Mouse (Mus musculus) brain, embryonic 14.5 days (tissue): ENCODE measurements at regions not wholly inside any gene's neighbourhood (a gene's known extent, or its start where the extent isn't known, plus 50 kb on each side); places are given as distances from the start of the nearest gene placed in this dataset.

Experiments
- DNase-seq: peaks from one replicate; pipeline ENCODE4 v3.0.0-alpha.2; 2011; ENCODE audit warnings: low read depth
- CTCF ChIP-seq: fragments of 200-500 bp; IDR thresholded peaks from 2 replicates; pipeline ENCODE4 v1.5.1; 2012; ENCODE audit warnings: inconsistent platforms, mild to moderate bottlenecking, moderate library complexity, borderline replicate concordance; ENCODE audit not compliant: insufficient read depth, insufficient read length; ENCODE audit errors: extremely low read depth
- POLR2A ChIP-seq: fragments of 200-500 bp; IDR thresholded peaks from 2 replicates; pipeline ENCODE4 v1.6.1; 2012; ENCODE audit warnings: mild to moderate bottlenecking, inconsistent platforms, borderline replicate concordance; ENCODE audit not compliant: poor library complexity, insufficient read depth, insufficient read length, severe bottlenecking; ENCODE audit errors: extremely low read depth

- no peak for TF ChIP-seq POLR2A
- TF ChIP-seq CTCF, result no peak
- no peak for DNase-seq
These were observed 391.6 kb downstream of the Mllt3 start for GRCm38 (mm10) chr4:87641551-87641950.

- peak; percentile 60 for DNase-seq
These were observed 394.9 kb downstream of the Mllt3 start for GRCm38 (mm10) chr4:87638380-87638646.

GRCm38 (mm10) chr4:87637629-87638379 is 395.4 kb downstream of the Mllt3 start:
- TF ChIP-seq POLR2A (no peak), CTCF (no peak)
- peak; percentile 67 for DNase-seq

More at GRCm38 (mm10) chr4:87638380-87638646, 394.9 kb downstream of the Mllt3 start:
- TF ChIP-seq CTCF, result no peak
- TF ChIP-seq POLR2A, result no peak

- no peak for TF ChIP-seq POLR2A
- TF ChIP-seq CTCF, result no peak
- no peak for DNase-seq
These were observed 380.8 kb upstream of the Slc24a2 start for GRCm38 (mm10) chr4:87611116-87611515.

GRCm38 (mm10) chr4:87593644-87594043 is 363.4 kb upstream of the Slc24a2 start:
- TF ChIP-seq CTCF, result no peak
- no peak for TF ChIP-seq POLR2A
- no peak for DNase-seq

GRCm38 (mm10) chr4:87590797-87591196 is 360.5 kb upstream of the Slc24a2 start:
- DNase-seq, result peak; percentile 46
- TF ChIP-seq CTCF (no peak), POLR2A (no peak)

- TF ChIP-seq CTCF (no peak), POLR2A (no peak)
- no peak for DNase-seq
These were observed 347.9 kb upstream of the Slc24a2 start for GRCm38 (mm10) chr4:87578164-87578563.

- DNase-seq, result no peak
- TF ChIP-seq POLR2A (no peak), CTCF (no peak)
These were observed 340.7 kb upstream of the Slc24a2 start for GRCm38 (mm10) chr4:87570950-87571349.

- TF ChIP-seq POLR2A (no peak), CTCF (no peak)
These were observed 340.2 kb upstream of the Slc24a2 start for GRCm38 (mm10) chr4:87570470-87570891.

GRCm38 (mm10) chr4:87566616-87567015 is 336.3 kb upstream of the Slc24a2 start:
- peak; percentile 15 for DNase-seq
- TF ChIP-seq POLR2A (no peak), CTCF (no peak)

More at GRCm38 (mm10) chr4:87570470-87570891, 340.2 kb upstream of the Slc24a2 start:
- DNase-seq, result peak; percentile 91

- DNase-seq, result no peak
- TF ChIP-seq CTCF (no peak), POLR2A (no peak)
These were observed 324.6 kb upstream of the Slc24a2 start for GRCm38 (mm10) chr4:87554912-87555311.
